Mouse (Mus musculus): ENCODE results near the gene Grm3. TPM values are rescaled to one million over a fixed set of nuclear protein-coding genes. Genes with fewer than 3 reads are reported as not detected.

Gene Grm3
- not detected for polyA plus RNA-seq (2015; fragmentation: Illumina TruSeq; extraction: RNeasy Lipid Tissue Mini Kit (QIAGEN cat#74804); ENCODE audit: insufficient read depth, low replicate concordance)

DNA sequence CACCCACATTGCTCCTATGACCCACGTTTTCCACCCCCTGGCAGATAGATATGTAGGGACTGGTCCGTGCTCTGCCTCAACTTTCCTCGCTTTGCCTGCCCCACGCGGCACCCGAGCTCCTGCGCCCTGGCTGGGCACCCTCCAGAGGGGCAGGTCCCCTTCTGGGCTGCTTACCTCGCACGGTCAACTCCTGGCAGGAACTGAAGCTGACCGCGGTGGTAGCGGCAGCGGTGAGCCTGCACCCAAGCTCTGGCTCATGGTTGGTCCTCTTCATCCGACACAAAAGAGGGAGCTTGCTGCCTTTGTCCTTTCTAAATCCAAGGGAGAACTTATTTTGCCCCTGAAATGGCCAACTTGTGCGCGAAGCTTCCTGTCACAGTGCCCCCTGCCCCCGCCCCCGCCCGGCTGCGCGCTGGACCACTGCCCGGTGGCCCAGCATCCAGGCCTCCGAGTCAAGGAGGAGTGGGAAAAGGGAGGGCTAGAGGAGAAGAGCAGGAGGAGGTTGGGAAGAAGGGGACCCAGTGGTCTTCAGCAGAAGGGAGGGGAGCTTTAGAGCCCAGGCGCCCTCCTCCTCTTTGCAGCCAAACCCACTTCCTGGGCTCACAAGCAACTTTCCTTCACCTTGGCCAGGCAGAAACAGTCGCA lies at the start of gene Grm3:
TSS of gene Grm3 (minus strand) at position 215 of the 645 bp plus-strand sequence.

